Mouse (Mus musculus): Measurements from ENCODE around the gene Rab25. TPM values are rescaled to one million over a fixed set of nuclear protein-coding genes. Genes with fewer than 3 reads are reported as not detected.

Gene Rab25
- polyA plus RNA-seq, 1 experiment = 1.4 TPM

GRCm38 (mm10) chr3:88503881-88504746, 44.0 kb downstream of the Rab25 start:
- H3K4me3 ChIP-seq (replicated peaks; ENCODE audit: control insufficient read depth, low read depth, low read length) = no peak overlapping the region
- no peak overlapping the region for H3K27ac ChIP-seq (ENCODE audit: control insufficient read depth, insufficient read depth, low read depth, low read length, poor library complexity)
- peaks cover 3% of the 10 kb centered on the region for H3K4me1 ChIP-seq (ENCODE audit: control insufficient read depth, insufficient read depth, low read length)
- WGBS = 39% methylated on average over 8 of the region's 8 CpGs
- TF ChIP-seq POLR2A (IDR thresholded peaks at IDR 0.05; ENCODE audit: borderline replicate concordance, control insufficient read depth, low read depth, low read length) (no peak), CTCF (IDR thresholded peaks at IDR 0.05; ENCODE audit: control insufficient read depth, insufficient read depth, low read length) (no peak)

GRCm38 (mm10) chr3:88503505-88503863, 44.6 kb downstream of the Rab25 start:
- no peak overlapping the region for H3K27ac ChIP-seq (ENCODE audit: control insufficient read depth, insufficient read depth, low read depth, low read length, poor library complexity)

GRCm38 (mm10) chr3:88502641-88503504, 45.2 kb downstream of the Rab25 start:
- H3K4me1 ChIP-seq (ENCODE audit: control insufficient read depth, insufficient read depth, low read length) = peaks cover 3% of the 10 kb centered on the region
- H3K4me3 ChIP-seq (replicated peaks; ENCODE audit: control insufficient read depth, low read depth, low read length) = peak overlapping the region; percentile 76
- 2% methylated on average over 55 of the region's 55 CpGs for WGBS
- TF ChIP-seq CTCF (IDR thresholded peaks at IDR 0.05; ENCODE audit: control insufficient read depth, insufficient read depth, low read length) (no peak), POLR2A (IDR thresholded peaks at IDR 0.05; ENCODE audit: borderline replicate concordance, control insufficient read depth, low read depth, low read length) (peak; percentile 97)
- H3K27ac ChIP-seq (ENCODE audit: control insufficient read depth, insufficient read depth, low read depth, low read length, poor library complexity) = peak overlapping the region; percentile 58

More at GRCm38 (mm10) chr3:88503505-88503863, 44.6 kb downstream of the Rab25 start:
- H3K4me1 ChIP-seq (ENCODE audit: control insufficient read depth, insufficient read depth, low read length) = peaks cover 3% of the 10 kb centered on the region
- TF ChIP-seq CTCF (IDR thresholded peaks at IDR 0.05; ENCODE audit: control insufficient read depth, insufficient read depth, low read length) (no peak), POLR2A (IDR thresholded peaks at IDR 0.05; ENCODE audit: borderline replicate concordance, control insufficient read depth, low read depth, low read length) (no peak)
- WGBS = 36% methylated on average over 4 of the region's 4 CpGs
- peak overlapping the region; percentile 26 for H3K4me3 ChIP-seq (replicated peaks; ENCODE audit: control insufficient read depth, low read depth, low read length)

GRCm38 (mm10) chr3:88502031-88502571, 46.0 kb downstream of the Rab25 start:
- WGBS = 63% methylated on average over 11 of the region's 11 CpGs
- TF ChIP-seq CTCF (IDR thresholded peaks at IDR 0.05; ENCODE audit: control insufficient read depth, insufficient read depth, low read length) = no peak
- TF ChIP-seq POLR2A (IDR thresholded peaks at IDR 0.05; ENCODE audit: borderline replicate concordance, control insufficient read depth, low read depth, low read length) = no peak
- H3K27ac ChIP-seq (ENCODE audit: control insufficient read depth, insufficient read depth, low read depth, low read length, poor library complexity) = peak overlapping the region; percentile 58
- H3K4me3 ChIP-seq (replicated peaks; ENCODE audit: control insufficient read depth, low read depth, low read length) = peak overlapping the region; percentile 76
- H3K4me1 ChIP-seq (ENCODE audit: control insufficient read depth, insufficient read depth, low read length) = peaks cover 3% of the 10 kb centered on the region

- H3K4me1 ChIP-seq (ENCODE audit: control insufficient read depth, insufficient read depth, low read length) = peaks cover 3% of the 10 kb centered on the region
- peak overlapping the region; percentile 76 for H3K4me3 ChIP-seq (replicated peaks; ENCODE audit: control insufficient read depth, low read depth, low read length)
- TF ChIP-seq CTCF (IDR thresholded peaks at IDR 0.05; ENCODE audit: control insufficient read depth, insufficient read depth, low read length) (no peak), POLR2A (IDR thresholded peaks at IDR 0.05; ENCODE audit: borderline replicate concordance, control insufficient read depth, low read depth, low read length) (no peak)
- WGBS = 60% methylated on average over 6 of the region's 6 CpGs
- peak overlapping the region; percentile 58 for H3K27ac ChIP-seq (ENCODE audit: control insufficient read depth, insufficient read depth, low read depth, low read length, poor library complexity)
These were observed 46.6 kb downstream of the Rab25 start for GRCm38 (mm10) chr3:88501366-88502030.

GRCm38 (mm10) chr3:88500655-88501365, 47.3 kb downstream of the Rab25 start:
- no peak for TF ChIP-seq CTCF (IDR thresholded peaks at IDR 0.05; ENCODE audit: control insufficient read depth, insufficient read depth, low read length)
- no peak for TF ChIP-seq POLR2A (IDR thresholded peaks at IDR 0.05; ENCODE audit: borderline replicate concordance, control insufficient read depth, low read depth, low read length)
- H3K27ac ChIP-seq (ENCODE audit: control insufficient read depth, insufficient read depth, low read depth, low read length, poor library complexity) = no peak overlapping the region
- peaks cover 3% of the 10 kb centered on the region for H3K4me1 ChIP-seq (ENCODE audit: control insufficient read depth, insufficient read depth, low read length)
- WGBS = 74% methylated on average over 4 of the region's 4 CpGs
- H3K4me3 ChIP-seq (replicated peaks; ENCODE audit: control insufficient read depth, low read depth, low read length) = peak overlapping the region; percentile 64

GRCm38 (mm10) chr3:88500087-88500486, 48.0 kb downstream of the Rab25 start:
- Histone ChIP-seq H3K4me1 (ENCODE audit: control insufficient read depth, insufficient read depth, low read length) (peaks cover 4% of the 10 kb centered on the region), H3K27ac (ENCODE audit: control insufficient read depth, insufficient read depth, low read depth, low read length, poor library complexity) (no peak overlapping the region), H3K4me3 (replicated peaks; ENCODE audit: control insufficient read depth, low read depth, low read length) (no peak overlapping the region)
- WGBS = 73% methylated on average over 7 of the region's 7 CpGs
- no peak for TF ChIP-seq CTCF (IDR thresholded peaks at IDR 0.05; ENCODE audit: control insufficient read depth, insufficient read depth, low read length)
- no peak for TF ChIP-seq POLR2A (IDR thresholded peaks at IDR 0.05; ENCODE audit: borderline replicate concordance, control insufficient read depth, low read depth, low read length)

All from bone marrow, adult 2 months (tissue).